Mouse (Mus musculus): ENCODE measurements around the gene Ap2b1.
"Not testable (repeated sequence)": the region's sequence is repeated elsewhere in the genome, so short reads cannot be mapped to it uniquely, and the experiment has no call there.

The Ap2b1 gene

GRCm38 (mm10) chr11:83298225-83299195 is at the start of gene Ap2b1:
TSS of gene Ap2b1 (plus strand) at chr11:83299024.
- peak; percentile 94 to 95 for DNase-seq

- not testable (repeated sequence) for DNase-seq
Measured at GRCm38 (mm10) chr11:83257211-83257610, 41.6 kb upstream of the Ap2b1 start.

- DNase-seq: no peak
Measured at GRCm38 (mm10) chr11:83262673-83263072, 36.2 kb upstream of the Ap2b1 start.

DNA sequence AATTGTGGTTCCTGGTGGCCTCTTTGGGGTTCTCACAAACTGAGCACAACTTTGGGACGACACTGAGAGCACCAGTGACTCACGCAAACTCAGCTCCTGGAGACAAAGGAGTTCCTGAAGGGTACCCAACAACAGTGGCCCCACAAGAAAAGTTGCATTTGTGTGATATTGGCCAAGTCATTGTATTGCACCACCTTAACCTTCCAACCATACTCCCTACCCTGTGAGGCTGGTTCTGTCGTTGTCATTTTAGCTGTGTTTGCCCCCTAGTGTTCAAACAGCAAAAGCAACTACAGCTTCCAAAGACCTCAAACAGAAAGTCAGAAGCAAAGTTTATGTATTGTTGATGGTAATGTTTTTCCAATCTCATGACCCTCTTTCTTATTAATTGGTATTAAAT is 35.7 kb upstream of the Ap2b1 start:
- DNase-seq: no peak

DNA sequence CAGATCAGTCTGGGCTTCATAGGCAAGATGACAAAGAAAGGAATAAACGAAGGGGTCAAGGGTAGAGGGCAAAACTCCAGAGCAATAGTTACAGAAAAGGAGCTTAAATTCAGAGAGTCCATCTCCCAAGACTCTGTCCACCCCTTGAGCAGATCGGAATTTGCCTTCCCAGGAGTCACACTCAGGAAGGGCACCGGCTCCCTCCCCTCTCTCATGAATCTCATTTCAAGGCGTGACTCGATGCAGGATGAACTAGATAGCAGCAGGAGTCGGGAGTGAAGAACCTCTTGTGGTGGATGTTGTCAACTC is 28.0 kb upstream of the Ap2b1 start:
- no peak for DNase-seq

GRCm38 (mm10) chr11:83271151-83271950 is 27.5 kb upstream of the Ap2b1 start:
- peak; percentile 89 for DNase-seq

DNA sequence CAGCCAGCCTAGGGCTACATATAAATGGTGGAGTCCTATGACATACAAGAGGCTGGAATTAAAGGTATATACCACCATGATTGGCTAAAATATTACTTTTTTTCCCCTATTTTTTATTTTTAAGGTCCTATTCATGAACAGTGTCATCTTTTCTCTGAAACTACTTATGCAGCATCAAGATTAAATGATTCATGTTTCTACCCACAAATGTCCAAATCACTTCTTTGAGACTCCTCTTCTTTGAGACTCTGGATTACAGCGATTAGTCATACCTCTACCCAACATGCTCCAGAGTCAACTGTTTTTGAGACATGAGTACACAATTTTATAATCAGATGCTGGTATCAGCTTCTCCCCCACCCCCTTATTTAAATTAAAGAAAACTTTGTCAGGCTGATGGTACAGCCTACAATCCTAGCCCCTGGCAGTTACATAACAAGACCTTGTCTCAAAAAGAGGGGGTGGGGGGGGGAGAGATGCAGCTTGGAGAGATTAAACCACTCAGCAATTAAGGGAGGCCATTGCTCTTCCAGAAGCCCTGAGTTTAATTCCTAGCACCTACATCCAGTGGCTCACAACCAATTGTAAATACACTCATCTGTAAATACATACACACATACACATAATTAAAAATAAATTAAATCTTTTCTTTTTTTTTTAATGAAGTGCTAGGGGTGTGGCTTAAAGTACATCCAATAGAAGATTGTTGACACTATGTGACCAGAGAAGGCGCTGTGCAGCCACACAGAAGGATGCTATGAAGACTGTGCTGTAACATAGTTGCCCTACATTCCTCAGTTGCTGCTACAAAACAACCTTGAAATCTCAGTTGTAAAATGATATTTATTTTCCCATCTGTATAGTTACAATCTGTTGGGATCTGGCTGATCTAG is 26.6 kb upstream of the Ap2b1 start:
- DNase-seq: peak; percentile 49 to 58

DNA sequence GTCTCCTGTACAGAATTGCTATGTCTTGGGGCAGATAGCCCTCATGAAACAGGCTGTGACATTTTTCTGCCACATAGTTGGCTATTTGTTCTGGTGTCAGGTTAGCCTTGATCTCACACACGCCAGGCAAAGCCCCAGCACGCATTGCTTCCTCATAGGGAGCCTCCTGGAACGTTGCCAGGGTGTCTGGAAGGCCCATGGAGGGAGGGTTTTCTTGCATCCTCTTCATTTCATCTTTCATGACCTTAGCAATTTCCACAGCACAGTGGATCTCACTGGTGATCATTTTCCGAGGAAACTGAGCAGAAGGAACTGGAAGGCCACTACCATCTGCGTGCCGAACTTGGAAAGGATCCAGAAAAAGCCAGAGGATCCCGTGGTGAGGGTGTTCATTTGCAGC is 22.6 kb upstream of the Ap2b1 start:
- DNase-seq: peak; percentile 44 to 48

DNA sequence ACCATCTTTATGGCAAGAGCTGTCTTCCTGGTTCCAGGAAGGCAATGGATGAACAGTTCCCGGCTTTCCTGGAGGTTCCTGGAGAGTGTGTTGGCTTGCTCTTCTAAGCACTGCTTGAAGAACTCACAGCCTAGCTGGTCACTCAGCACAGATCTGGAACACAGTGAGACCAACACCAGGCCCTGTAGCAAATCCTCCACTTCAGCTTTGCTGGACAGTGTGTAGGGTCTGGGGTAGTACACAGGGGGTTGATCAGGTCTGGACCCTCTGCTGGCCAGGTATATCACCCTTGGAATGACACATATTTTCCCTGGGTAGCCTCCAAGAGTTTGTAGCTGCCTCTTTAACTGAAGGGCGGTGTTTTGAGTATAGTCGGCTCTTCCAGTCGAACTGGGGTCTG is 19.8 kb upstream of the Ap2b1 start:
- no peak for DNase-seq

- DNase-seq: no peak
Measured at GRCm38 (mm10) chr11:83279691-83280090, 19.1 kb upstream of the Ap2b1 start.

DNA sequence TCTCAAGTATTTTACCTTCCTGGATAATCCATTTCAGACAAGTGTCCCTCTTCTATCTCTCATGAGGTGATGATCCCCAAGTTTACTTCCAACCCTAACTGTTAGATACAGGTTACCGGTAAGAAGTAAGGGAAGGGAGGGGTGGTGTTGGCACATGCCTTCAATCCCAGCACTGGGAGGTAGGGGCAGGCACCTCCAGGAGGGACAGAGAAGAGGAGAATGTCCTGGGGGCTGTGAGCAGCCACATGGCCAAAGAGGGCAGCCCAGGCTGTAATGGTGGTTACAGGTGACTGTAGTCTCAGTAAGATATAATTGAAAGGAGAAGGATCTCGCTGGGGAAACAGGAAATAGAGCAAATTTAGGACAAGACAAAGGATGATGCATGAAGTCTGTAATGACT is 16.7 kb upstream of the Ap2b1 start:
- no peak for DNase-seq

- no peak for DNase-seq
Measured at GRCm38 (mm10) chr11:83285627-83286026, 13.2 kb upstream of the Ap2b1 start.

DNA sequence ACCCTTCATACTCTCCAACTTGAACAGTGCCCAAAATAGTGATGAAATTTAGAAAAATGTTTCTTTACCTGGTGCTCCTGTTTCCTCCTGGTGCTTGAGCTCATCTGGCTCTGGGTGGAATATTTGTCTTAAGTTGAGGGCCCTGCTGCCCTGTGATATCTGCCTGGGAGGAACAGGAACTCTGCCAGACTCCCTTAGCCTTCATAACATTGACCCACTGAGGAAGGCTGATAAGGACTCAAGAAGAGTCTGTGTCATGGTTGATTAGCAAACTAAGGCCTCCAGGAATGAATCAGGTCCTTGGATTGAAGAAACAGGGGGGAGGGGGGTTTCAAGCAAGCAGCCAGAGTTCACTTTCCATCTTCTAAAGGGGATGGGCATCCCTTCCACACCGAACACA is 12.3 kb upstream of the Ap2b1 start, which contains the start of gene Slfn14:
Gene Slfn14 (minus strand): TSS at position 161 of the 400 bp plus-strand sequence.
- no peak for DNase-seq

GRCm38 (mm10) chr11:83289036-83289435 is 9.8 kb upstream of the Ap2b1 start:
- DNase-seq: no peak

DNA sequence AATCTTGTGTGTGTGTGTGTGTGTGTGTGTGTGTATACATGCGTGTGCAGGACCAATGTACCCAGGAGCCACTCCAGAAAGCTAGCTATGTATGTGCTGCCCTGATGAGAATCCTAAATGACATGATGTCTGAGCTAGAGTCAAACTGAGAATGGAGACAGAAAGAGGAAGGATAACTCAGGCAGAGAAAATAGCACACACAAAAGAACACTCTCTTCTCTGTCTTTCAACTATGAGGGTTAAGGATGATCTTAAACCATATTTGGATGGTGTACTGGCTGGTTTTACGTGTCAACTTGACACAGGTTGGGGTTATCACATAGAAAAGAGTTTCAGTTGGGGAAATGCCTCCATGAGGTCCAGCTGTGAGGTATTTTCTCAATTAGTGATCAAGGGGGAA is 9.2 kb upstream of the Ap2b1 start:
- no peak for DNase-seq

GRCm38 (mm10) chr11:83291375-83292250 is 7.2 kb upstream of the Ap2b1 start:
- DNase-seq: peak; percentile 96 to 97

DNA sequence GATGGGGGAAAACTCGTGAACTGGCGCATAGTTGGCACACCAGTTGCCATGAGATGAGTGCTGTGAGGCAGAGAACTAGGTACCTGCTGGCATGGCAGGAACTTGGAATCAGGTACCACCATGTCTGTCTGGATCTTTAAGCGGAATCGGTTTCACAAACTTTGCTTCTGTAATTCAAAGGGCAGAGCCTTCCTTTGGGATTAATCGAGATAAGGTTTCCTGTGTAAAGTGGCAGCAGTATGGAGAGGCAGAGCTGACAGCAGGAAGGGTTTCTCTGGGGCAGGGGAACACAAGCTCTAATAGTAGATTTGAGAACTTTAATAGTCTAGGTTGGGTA is 6.6 kb upstream of the Ap2b1 start:
- DNase-seq: peak in 1 of 2 experiments; percentile 25

DNA sequence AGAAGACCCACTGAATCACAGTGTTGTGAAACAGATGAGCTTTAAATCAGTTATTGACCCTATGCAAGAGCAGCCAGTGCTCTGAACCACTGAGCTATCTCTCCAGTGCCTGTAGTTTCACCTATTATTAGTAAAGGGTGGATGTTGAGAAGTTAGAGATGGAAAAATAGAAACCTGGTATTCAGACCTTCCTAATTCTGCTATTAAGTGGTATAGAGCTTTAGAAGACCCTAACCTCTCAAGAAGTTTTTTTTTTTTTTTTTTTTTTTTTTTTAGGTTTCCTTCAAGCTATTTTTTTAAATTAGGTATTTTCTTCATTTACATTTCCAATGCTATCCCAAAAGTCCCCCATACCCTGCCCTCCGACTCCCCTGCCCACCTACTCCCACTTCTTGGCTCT is 5.6 kb upstream of the Ap2b1 start:
- DNase-seq: no peak

GRCm38 (mm10) chr11:83294133-83294532 is 4.7 kb upstream of the Ap2b1 start:
- DNase-seq: no peak

DNA sequence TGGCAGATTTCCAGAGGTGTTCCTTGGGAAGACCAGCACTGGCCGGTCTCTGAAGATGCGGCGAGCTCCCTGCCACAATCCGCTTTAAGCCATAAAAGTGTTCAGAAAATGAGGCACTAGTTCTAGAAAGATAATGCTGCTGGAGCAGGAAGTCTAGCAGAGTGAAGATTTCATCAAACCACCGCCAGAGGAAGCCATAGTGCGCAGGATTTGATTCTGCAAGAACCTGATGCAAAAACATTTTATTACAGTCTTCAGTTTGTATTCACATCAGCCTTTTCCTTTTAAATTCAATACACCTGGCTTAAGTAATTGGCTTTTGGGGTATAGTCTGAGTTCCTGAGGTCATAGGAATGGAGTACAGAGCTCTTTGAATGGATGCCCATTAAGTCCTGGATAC is 1.0 kb upstream of the Ap2b1 start:
- DNase-seq: no peak

DNA sequence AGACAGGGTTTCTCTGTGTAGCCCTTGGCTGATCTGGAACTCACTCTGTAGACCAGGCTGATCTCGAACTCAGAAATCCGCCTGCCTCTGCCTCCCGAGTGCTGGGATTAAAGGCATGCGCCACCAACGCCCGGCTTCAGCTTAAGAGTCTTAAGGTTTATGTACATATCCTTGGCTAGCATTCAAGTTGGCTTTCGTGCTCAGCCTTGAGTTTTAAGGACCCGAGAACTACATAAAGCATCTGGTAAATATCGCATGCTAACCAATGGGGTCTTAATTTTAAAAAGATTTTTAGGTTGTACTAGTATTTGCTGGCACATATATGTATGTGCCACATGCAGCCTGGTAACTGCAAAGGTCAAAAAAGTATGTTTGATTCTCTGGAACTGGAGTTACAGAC is 900 bp downstream of the Ap2b1 start:
- DNase-seq: no peak

DNA sequence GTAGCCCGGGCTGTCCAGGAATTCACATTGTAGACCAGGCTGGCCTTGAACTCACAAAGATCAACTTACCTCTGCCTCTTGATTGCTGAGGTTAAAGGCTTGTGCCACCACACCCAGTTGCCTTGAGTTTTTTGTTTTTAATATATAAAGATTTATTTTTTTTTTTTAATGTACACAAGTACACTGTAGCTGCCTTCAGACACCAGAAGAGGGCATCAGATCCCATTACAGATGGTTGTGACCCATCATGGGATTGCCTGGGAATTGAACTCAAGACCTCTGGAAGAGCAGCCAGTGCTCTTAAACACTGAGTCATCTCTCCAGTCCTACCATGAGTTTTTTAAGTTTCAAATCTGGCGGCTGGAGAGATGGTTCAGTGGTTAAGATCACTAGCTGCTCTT is 2.6 kb downstream of the Ap2b1 start:
- DNase-seq: no peak
